Mouse (Mus musculus) intestine, embryonic 16.5 days (tissue): Measurements from ENCODE around the gene Zxdb. TPM values are rescaled to one million over a fixed set of nuclear protein-coding genes. Genes with fewer than 3 reads are reported as not detected.

ENCODE experiments used
- ATAC-seq: fragments of 200-750 bp; cut with Nextera tagmentation; 2 replicates; pipeline ENCODE4 v1.8.0; 2017; ENCODE audit warnings: moderate TSS enrichment, moderate library complexity
- H3K27ac ChIP-seq: fragments of 300-500 bp; sonication (generic); 2 replicates; pipeline ENCODE4 v1.5.1; 2014; ENCODE audit warnings: mild to moderate bottlenecking, low read length
- H3K27me3 ChIP-seq: fragments of 300-500 bp; sonication (generic); replicated peaks from 2 replicates; pipeline ENCODE4 v1.6.1; 2014; ENCODE audit warnings: low read length, control low read depth, mixed read lengths; ENCODE audit not compliant: control insufficient read depth, insufficient read depth
- H3K36me3 ChIP-seq: fragments of 300-500 bp; sonication (generic); 2 replicates; pipeline ENCODE4 v1.6.1; 2014; ENCODE audit warnings: low read length, control low read depth; ENCODE audit not compliant: control insufficient read depth, insufficient read depth
- H3K4me1 ChIP-seq: fragments of 300-500 bp; sonication (generic); 2 replicates; pipeline ENCODE4 v1.6.1; 2014; ENCODE audit warnings: low read length, control low read depth, mixed read lengths; ENCODE audit not compliant: control insufficient read depth, insufficient read depth
- H3K4me2 ChIP-seq: fragments of 300-500 bp; sonication (generic); 2 replicates; pipeline ENCODE4 v1.6.1; 2014; ENCODE audit warnings: low read depth, low read length, control low read depth
- H3K4me3 ChIP-seq: fragments of 300-500 bp; sonication (generic); 2 replicates; pipeline ENCODE4 v1.5.1; 2014; ENCODE audit warnings: mild to moderate bottlenecking, low read length
- H3K9ac ChIP-seq: fragments of 300-500 bp; sonication (generic); 2 replicates; pipeline ENCODE4 v1.6.1; 2014; ENCODE audit warnings: low read depth, low read length
- H3K9me3 ChIP-seq: fragments of 300-500 bp; sonication (generic); 2 replicates; pipeline ENCODE4 v1.6.1; 2016; ENCODE audit warnings: low read length, control low read depth; ENCODE audit not compliant: control insufficient read depth
- WGBS: fragments of 180-500 bp; shearing (Covaris S2); extraction: QIAGEN DNeasy Blood & Tissue Kit; methylation state at CpG from one replicate; pipeline ENCODE4 v1.1.7; 2014; 5-methylcytosine and 5-hydroxymethylcytosine counted together
- polyA plus RNA-seq: library from polyadenylated mRNA; unstranded; fragments of >200 nt; fragmentation: Nextera tagmentation; extraction: Ambion mirVana; gene quantifications from 2 replicates; pipeline ENCODE4 v1.2.1, GENCODE M21; 2015

Zxdb gene
- polyA plus RNA-seq, 1 experiment from 2014 or later: 0.93 TPM

- Histone ChIP-seq H3K36me3 (no peaks in the 10 kb centered on the region), H3K9me3 (no peaks in the 10 kb centered on the region), H3K9ac (no peak overlapping the region), H3K27ac (no peak overlapping the region), H3K4me2 (no peak overlapping the region), H3K4me3 (no peak overlapping the region), H3K4me1 (no peaks in the 10 kb centered on the region), H3K27me3 (no peaks in the 10 kb centered on the region)
- 40% methylated on average over 1 of the region's 1 CpGs for WGBS
- no peak for ATAC-seq
Observed at GRCm38 (mm10) chrX:94759959-94760358, 35.6 kb downstream of the Zxdb start.

GRCm38 (mm10) chrX:94773876-94774275 is 49.5 kb downstream of the Zxdb start:
- 96% methylated on average over 34 of the region's 34 CpGs for WGBS
- Histone ChIP-seq H3K27me3 (no peaks in the 10 kb centered on the region), H3K4me2 (no peak overlapping the region), H3K36me3 (no peaks in the 10 kb centered on the region), H3K9ac (no peak overlapping the region), H3K27ac (no peak overlapping the region), H3K4me1 (no peaks in the 10 kb centered on the region), H3K9me3 (no peaks in the 10 kb centered on the region), H3K4me3 (no peak overlapping the region)
- ATAC-seq: no peak

Other genes starting within 250 kb of the Zxdb start
- 317 and 349 TPM in 2 replicates for gene Maged1, start 182.4 kb upstream of the Zxdb start, polyA plus RNA-seq
- 3.1 and 3.9 TPM in 2 replicates for gene Gspt2, start 88.5 kb upstream of the Zxdb start, polyA plus RNA-seq